27 mouse cellular contexts compared by ENCODE assay signal in genomic region chr11:68436376-68436775, GRCm38 (mm10).
"Had no signal": no experiment of that assay in that cellular context is flagged by ENCODE, and none has a peak within 500 bp of the region (broad histone marks: within the 10 kb centered on the region; RNA-seq: fewer than 3 reads in every experiment).

No protein-coding gene starts in this region.

- H3K27ac ChIP-seq: kidney, embryonic 15.5 days; limb, embryonic 12.5 days; limb, embryonic 15.5 days; liver, embryonic 14.5 days; midbrain, embryonic 10.5 days; midbrain, embryonic 13.5 days; neural tube, embryonic 12.5 days; neural tube, embryonic 15.5 days; stomach, postnatal 0 days had no signal

- H3K4me3 ChIP-seq: kidney, embryonic 15.5 days; limb, embryonic 12.5 days; limb, embryonic 15.5 days; megakaryocyte, embryonic 14.5 days; midbrain, embryonic 10.5 days; midbrain, embryonic 13.5 days; myocyte; neural tube, embryonic 12.5 days; neural tube, embryonic 15.5 days had no signal

- H3K9me3 ChIP-seq: kidney, embryonic 15.5 days; limb, embryonic 12.5 days; limb, embryonic 15.5 days; megakaryocyte, embryonic 14.5 days; midbrain, embryonic 10.5 days; midbrain, embryonic 13.5 days; neural tube, embryonic 12.5 days; neural tube, embryonic 15.5 days had no signal

- DNase-seq: kidney, adult 8-10 months; kidney, postnatal 10 days; kidney, postnatal 36 days; left cerebral cortex, postnatal 4 days; liver, postnatal 0 days; lung, embryonic 14.5 days; lung, postnatal 36 days; retina, postnatal 1 day; right cerebral cortex, postnatal 25 days; spleen, adult 18-20 months; thymus, adult 2 months; thymus, postnatal 14 days; thymus, postnatal 4 days had no signal

- H3K4me2 ChIP-seq: kidney, embryonic 15.5 days; limb, embryonic 12.5 days; limb, embryonic 15.5 days; liver, embryonic 11.5 days; lung, embryonic 14.5 days; midbrain, embryonic 13.5 days; neural tube, embryonic 12.5 days; neural tube, embryonic 15.5 days had no signal

- H3K36me3 ChIP-seq: kidney, embryonic 15.5 days; limb, embryonic 12.5 days; limb, embryonic 15.5 days; midbrain, embryonic 10.5 days; midbrain, embryonic 13.5 days; neural tube, embryonic 12.5 days; neural tube, embryonic 15.5 days had no signal

- ATAC-seq: liver, postnatal 0 days; lung, postnatal 0 days; midbrain, embryonic 13.5 days; midbrain, embryonic 16.5 days had no signal

- H3K9ac ChIP-seq: kidney, embryonic 15.5 days; limb, embryonic 12.5 days; limb, embryonic 15.5 days; liver, embryonic 14.5 days; liver, postnatal 0 days; lung, embryonic 14.5 days; midbrain, embryonic 13.5 days; neural tube, embryonic 12.5 days; neural tube, embryonic 15.5 days had no signal
